Mouse (Mus musculus): ENCODE measurements around the gene A630073D07Rik. TPM values are rescaled to one million over a fixed set of nuclear protein-coding genes. Genes with fewer than 3 reads are reported as not detected.

A630073D07Rik gene
- total and polyA plus RNA-seq, 3 experiments = not detected

Other genes with a start within 250 kb of the A630073D07Rik start
- not detected in 2 replicates for gene Prh1, start 81.7 kb downstream of the A630073D07Rik start, total RNA-seq (2012; rRNA removed)
- gene Prh1, start 81.7 kb downstream of the A630073D07Rik start, total RNA-seq (2014; rRNA removed) = not detected in 2 replicates
- not detected in 2 replicates for gene Prh1, start 81.7 kb downstream of the A630073D07Rik start, polyA plus RNA-seq (2012; ENCODE audit: insufficient read length, low read depth)
- gene Prp2, start 55.6 kb downstream of the A630073D07Rik start, total RNA-seq (2012; rRNA removed) = not detected in 2 replicates
- gene Prp2, start 55.6 kb downstream of the A630073D07Rik start, total RNA-seq (2014; rRNA removed) = not detected in 2 replicates
- gene Prp2, start 55.6 kb downstream of the A630073D07Rik start, polyA plus RNA-seq (2012; ENCODE audit: insufficient read length, low read depth) = not detected in 2 replicates
- gene Tas2r120, start 5.4 kb upstream of the A630073D07Rik start, total RNA-seq (2012; rRNA removed) = not detected in 2 replicates
- gene Tas2r120, start 5.4 kb upstream of the A630073D07Rik start, total RNA-seq (2014; rRNA removed) = not detected in 2 replicates
- gene Tas2r120, start 5.4 kb upstream of the A630073D07Rik start, polyA plus RNA-seq (2012; ENCODE audit: insufficient read length, low read depth) = not detected in 2 replicates
- not detected in 2 replicates for gene Tas2r121, start 49.5 kb upstream of the A630073D07Rik start, total RNA-seq (2012; rRNA removed)
- not detected in 2 replicates for gene Tas2r121, start 49.5 kb upstream of the A630073D07Rik start, total RNA-seq (2014; rRNA removed)
- not detected in 2 replicates for gene Tas2r121, start 49.5 kb upstream of the A630073D07Rik start, polyA plus RNA-seq (2012; ENCODE audit: insufficient read length, low read depth)
- gene Tas2r122, start 60.4 kb upstream of the A630073D07Rik start, total RNA-seq (2012; rRNA removed) = not detected in 2 replicates
- not detected in 2 replicates for gene Tas2r122, start 60.4 kb upstream of the A630073D07Rik start, total RNA-seq (2014; rRNA removed)
- not detected in 2 replicates for gene Tas2r122, start 60.4 kb upstream of the A630073D07Rik start, polyA plus RNA-seq (2012; ENCODE audit: insufficient read length, low read depth)
- not detected in 2 replicates for gene Tas2r115, start 86.5 kb upstream of the A630073D07Rik start, total RNA-seq (2012; rRNA removed)
- gene Tas2r115, start 86.5 kb upstream of the A630073D07Rik start, total RNA-seq (2014; rRNA removed) = not detected in 2 replicates
- gene Tas2r115, start 86.5 kb upstream of the A630073D07Rik start, polyA plus RNA-seq (2012; ENCODE audit: insufficient read length, low read depth) = not detected in 2 replicates
- gene Tas2r124, start 103.2 kb upstream of the A630073D07Rik start, total RNA-seq (2012; rRNA removed) = not detected in 2 replicates
- gene Tas2r124, start 103.2 kb upstream of the A630073D07Rik start, total RNA-seq (2014; rRNA removed) = not detected in 2 replicates
- not detected in 2 replicates for gene Tas2r124, start 103.2 kb upstream of the A630073D07Rik start, polyA plus RNA-seq (2012; ENCODE audit: insufficient read length, low read depth)
- not detected in 2 replicates for gene Tas2r102, start 110.6 kb upstream of the A630073D07Rik start, total RNA-seq (2012; rRNA removed)
- not detected in 2 replicates for gene Tas2r102, start 110.6 kb upstream of the A630073D07Rik start, total RNA-seq (2014; rRNA removed)
- gene Tas2r102, start 110.6 kb upstream of the A630073D07Rik start, polyA plus RNA-seq (2012; ENCODE audit: insufficient read length, low read depth) = not detected in 2 replicates
- not detected in 2 replicates for gene Tas2r136, start 126.6 kb upstream of the A630073D07Rik start, total RNA-seq (2012; rRNA removed)
- not detected in 2 replicates for gene Tas2r136, start 126.6 kb upstream of the A630073D07Rik start, total RNA-seq (2014; rRNA removed)
- gene Tas2r136, start 126.6 kb upstream of the A630073D07Rik start, polyA plus RNA-seq (2012; ENCODE audit: insufficient read length, low read depth) = not detected in 2 replicates
- not detected in 2 replicates for gene Tas2r117, start 151.3 kb upstream of the A630073D07Rik start, total RNA-seq (2012; rRNA removed)
- gene Tas2r117, start 151.3 kb upstream of the A630073D07Rik start, total RNA-seq (2014; rRNA removed) = not detected in 2 replicates
- gene Tas2r117, start 151.3 kb upstream of the A630073D07Rik start, polyA plus RNA-seq (2012; ENCODE audit: insufficient read length, low read depth) = not detected in 2 replicates
- gene Tas2r123, start 195.6 kb upstream of the A630073D07Rik start, total RNA-seq (2012; rRNA removed) = not detected in 2 replicates
- not detected in 2 replicates for gene Tas2r123, start 195.6 kb upstream of the A630073D07Rik start, total RNA-seq (2014; rRNA removed)
- gene Tas2r123, start 195.6 kb upstream of the A630073D07Rik start, polyA plus RNA-seq (2012; ENCODE audit: insufficient read length, low read depth) = not detected in 2 replicates
- not detected in 2 replicates for gene Tas2r116, start 203.9 kb upstream of the A630073D07Rik start, total RNA-seq (2012; rRNA removed)
- gene Tas2r116, start 203.9 kb upstream of the A630073D07Rik start, total RNA-seq (2014; rRNA removed) = not detected in 2 replicates
- gene Tas2r116, start 203.9 kb upstream of the A630073D07Rik start, polyA plus RNA-seq (2012; ENCODE audit: insufficient read length, low read depth) = not detected in 2 replicates
- not detected in 2 replicates for gene Tas2r110, start 216.5 kb upstream of the A630073D07Rik start, total RNA-seq (2012; rRNA removed)
- not detected in 2 replicates for gene Tas2r110, start 216.5 kb upstream of the A630073D07Rik start, total RNA-seq (2014; rRNA removed)
- not detected in 2 replicates for gene Tas2r110, start 216.5 kb upstream of the A630073D07Rik start, polyA plus RNA-seq (2012; ENCODE audit: insufficient read length, low read depth)
- not detected in 2 replicates for gene Tas2r113, start 241.5 kb upstream of the A630073D07Rik start, total RNA-seq (2012; rRNA removed)
- not detected in 2 replicates for gene Tas2r113, start 241.5 kb upstream of the A630073D07Rik start, total RNA-seq (2014; rRNA removed)
- not detected in 2 replicates for gene Tas2r113, start 241.5 kb upstream of the A630073D07Rik start, polyA plus RNA-seq (2012; ENCODE audit: insufficient read length, low read depth)